Mouse (Mus musculus): Measurements from ENCODE around the gene Wtip.

Wtip gene

GRCm38 (mm10) chr7:34133117-34133762, at the start of gene Wtip:
TSS of gene Wtip (minus strand) at chr7:34133268.
- DNase-seq (ENCODE audit: low read depth, low spot score) = peak; percentile 90

GRCm38 (mm10) chr7:34176241-34176640, 43.2 kb upstream of the Wtip start:
- peak; percentile 68 for DNase-seq (ENCODE audit: low read depth, low spot score)

- peak; percentile 53 for DNase-seq (ENCODE audit: low read depth, low spot score)
Observed at GRCm38 (mm10) chr7:34172251-34172650, 39.2 kb upstream of the Wtip start.

- DNase-seq (ENCODE audit: low read depth, low spot score) = peak; percentile 97
Observed at GRCm38 (mm10) chr7:34169454-34169853, 36.4 kb upstream of the Wtip start, which contains the start of gene Uba2. TSS of gene Uba2 (minus strand) at chr7:34169599.

- DNase-seq (ENCODE audit: low read depth, low spot score) = peak; percentile 92
Observed at GRCm38 (mm10) chr7:34168470-34169251, 35.6 kb upstream of the Wtip start.

- DNase-seq (ENCODE audit: low read depth, low spot score) = peak; percentile 62
Observed at GRCm38 (mm10) chr7:34167766-34168469, 34.9 kb upstream of the Wtip start.

- peak; percentile 91 for DNase-seq (ENCODE audit: low read depth, low spot score)
Observed at GRCm38 (mm10) chr7:34166850-34167249, 33.8 kb upstream of the Wtip start.

- DNase-seq (ENCODE audit: low read depth, low spot score) = peak; percentile 45
Observed at GRCm38 (mm10) chr7:34165999-34166398, 32.9 kb upstream of the Wtip start.

GRCm38 (mm10) chr7:34164671-34165070, 31.6 kb upstream of the Wtip start:
- peak; percentile 28 for DNase-seq (ENCODE audit: low read depth, low spot score)

- no peak for DNase-seq (ENCODE audit: low read depth, low spot score)
Observed at GRCm38 (mm10) chr7:34159167-34159566, 26.1 kb upstream of the Wtip start.

GRCm38 (mm10) chr7:34157994-34158393, 24.9 kb upstream of the Wtip start:
- no peak for DNase-seq (ENCODE audit: low read depth, low spot score)

- no peak for DNase-seq (ENCODE audit: low read depth, low spot score)
Observed at GRCm38 (mm10) chr7:34147193-34147592, 14.1 kb upstream of the Wtip start.

- DNase-seq (ENCODE audit: low read depth, low spot score) = peak; percentile 85
Observed at GRCm38 (mm10) chr7:34141123-34141522, 8.1 kb upstream of the Wtip start.

GRCm38 (mm10) chr7:34139493-34139892, 6.4 kb upstream of the Wtip start:
- no peak for DNase-seq (ENCODE audit: low read depth, low spot score)

- DNase-seq (ENCODE audit: low read depth, low spot score) = peak; percentile 60
Observed at GRCm38 (mm10) chr7:34134336-34134735, 1.3 kb upstream of the Wtip start.

GRCm38 (mm10) chr7:34132355-34133079, 551 bp downstream of the Wtip start:
- peak; percentile 53 for DNase-seq (ENCODE audit: low read depth, low spot score)

- peak; percentile 30 for DNase-seq (ENCODE audit: low read depth, low spot score)
Observed at GRCm38 (mm10) chr7:34131959-34132354, 1.1 kb downstream of the Wtip start.

- no peak for DNase-seq (ENCODE audit: low read depth, low spot score)
Observed at GRCm38 (mm10) chr7:34131118-34131517, 1.9 kb downstream of the Wtip start.

GRCm38 (mm10) chr7:34126291-34126690, 6.8 kb downstream of the Wtip start:
- DNase-seq (ENCODE audit: low read depth, low spot score) = peak; percentile 69

- DNase-seq (ENCODE audit: low read depth, low spot score) = no peak
Observed at GRCm38 (mm10) chr7:34125346-34125745, 7.7 kb downstream of the Wtip start.

GRCm38 (mm10) chr7:34122987-34123720, 9.9 kb downstream of the Wtip start:
- no peak for DNase-seq (ENCODE audit: low read depth, low spot score)
